Mouse (Mus musculus): Measurements from ENCODE around the gene Parvb.

The Parvb gene

DNA sequence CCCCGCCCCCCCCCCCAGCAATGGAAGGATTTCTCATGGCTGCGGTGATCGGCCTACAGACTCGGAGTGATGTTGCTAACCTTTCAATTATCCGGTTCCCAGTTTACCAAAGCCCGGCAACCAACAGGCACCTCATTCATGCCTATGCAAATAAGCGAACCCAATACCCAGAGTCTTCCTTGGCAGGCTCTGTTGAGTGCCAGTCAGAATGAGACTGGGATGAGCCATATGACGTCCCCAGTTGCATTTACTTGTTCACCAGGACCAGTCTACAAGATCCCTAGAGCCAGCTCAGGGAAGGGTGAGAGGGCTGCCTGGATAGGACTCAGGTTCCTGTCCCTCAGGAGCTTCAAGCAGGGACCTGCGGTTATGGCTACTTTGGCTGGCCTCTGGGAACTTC is 62.5 kb downstream of the Parvb start:
- DNase-seq (ENCODE audit: low spot score) = no peak

DNA sequence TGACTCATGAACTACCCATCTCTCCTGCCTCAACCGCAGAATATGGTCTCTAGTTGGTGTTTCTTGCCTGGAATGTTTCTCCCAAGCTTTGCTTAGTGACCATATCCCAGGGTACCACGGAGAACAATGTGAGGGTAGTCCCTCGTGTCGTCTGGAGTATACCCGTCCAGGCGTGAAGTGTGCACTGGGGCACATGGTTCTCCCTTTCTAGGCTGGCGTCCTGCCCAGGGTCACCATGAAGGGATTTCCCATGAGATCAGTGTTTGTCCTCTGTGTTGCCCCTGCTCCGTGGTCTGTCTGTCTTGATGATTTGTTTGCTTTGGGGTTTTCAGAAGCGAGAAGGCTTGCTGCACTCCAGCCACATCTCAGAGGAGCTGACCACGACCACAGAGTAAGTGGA is 63.4 kb downstream of the Parvb start:
- no peak for DNase-seq (ENCODE audit: low spot score)

GRCm38 (mm10) chr15:84297454-84297853 is 65.6 kb downstream of the Parvb start:
- DNase-seq (ENCODE audit: low spot score) = no peak

- no peak for DNase-seq (ENCODE audit: low spot score)
Observed at GRCm38 (mm10) chr15:84298804-84299370, 67.0 kb downstream of the Parvb start.

DNA sequence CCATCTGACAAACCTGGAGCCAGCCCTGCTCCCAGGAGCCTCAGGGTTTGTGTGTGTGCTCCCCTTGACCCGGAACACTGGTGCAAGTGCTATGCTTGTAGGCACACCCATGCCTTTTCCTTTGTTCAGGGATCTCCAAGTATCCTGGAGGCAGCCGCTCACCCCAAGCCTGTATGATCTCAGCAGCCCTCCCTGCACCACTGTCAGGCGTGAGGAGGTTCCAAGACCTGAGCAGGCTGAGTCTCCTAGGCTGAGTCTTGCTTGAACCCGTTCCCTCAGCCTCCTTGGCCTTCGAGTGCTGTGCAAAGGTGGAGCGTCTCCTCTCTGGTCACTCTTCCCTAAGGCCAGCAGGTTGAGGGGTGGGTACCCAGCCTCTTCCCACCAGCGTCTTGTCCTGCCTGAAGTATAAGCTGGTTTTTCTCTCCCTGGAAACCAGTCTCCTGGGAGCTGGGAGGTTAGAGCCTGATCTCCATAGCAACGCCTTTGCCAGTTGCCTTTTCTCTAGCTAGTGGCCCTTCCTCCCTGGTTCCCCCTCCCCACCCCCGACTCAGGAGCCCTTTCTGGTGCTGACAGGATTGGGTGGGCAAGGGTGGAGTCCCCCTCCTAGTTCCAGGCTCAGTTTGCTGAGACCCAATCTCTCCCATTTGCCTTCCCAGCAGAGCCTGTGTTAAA is 68.0 kb downstream of the Parvb start:
- DNase-seq (ENCODE audit: low spot score) = no peak

GRCm38 (mm10) chr15:84300591-84300990 is 68.7 kb downstream of the Parvb start:
- DNase-seq (ENCODE audit: low spot score) = no peak

GRCm38 (mm10) chr15:84301026-84301425 is 69.2 kb downstream of the Parvb start:
- DNase-seq (ENCODE audit: low spot score) = peak; percentile 71

- DNase-seq (ENCODE audit: low spot score) = no peak
Observed at GRCm38 (mm10) chr15:84301641-84302420, 70.0 kb downstream of the Parvb start.

DNA sequence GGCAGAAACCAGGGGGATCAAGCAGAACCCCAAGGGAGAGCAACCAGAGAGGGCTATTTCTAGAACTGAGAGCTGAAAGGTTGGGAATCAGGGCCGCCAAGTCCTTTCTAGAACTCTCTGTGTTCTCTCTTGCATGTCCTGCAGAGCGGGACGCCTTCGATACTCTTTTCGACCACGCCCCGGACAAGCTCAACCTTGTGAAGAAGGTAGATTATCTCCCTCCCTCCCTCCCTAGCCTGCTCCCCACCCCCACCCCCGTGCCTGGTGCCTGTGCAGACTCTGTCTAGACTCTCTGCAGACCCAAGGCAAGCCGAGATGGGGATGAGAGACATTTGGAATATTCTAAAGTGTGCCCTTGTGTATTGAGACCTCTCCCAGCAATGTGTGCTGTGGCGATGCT is 71.4 kb downstream of the Parvb start:
- no peak for DNase-seq (ENCODE audit: low spot score)

DNA sequence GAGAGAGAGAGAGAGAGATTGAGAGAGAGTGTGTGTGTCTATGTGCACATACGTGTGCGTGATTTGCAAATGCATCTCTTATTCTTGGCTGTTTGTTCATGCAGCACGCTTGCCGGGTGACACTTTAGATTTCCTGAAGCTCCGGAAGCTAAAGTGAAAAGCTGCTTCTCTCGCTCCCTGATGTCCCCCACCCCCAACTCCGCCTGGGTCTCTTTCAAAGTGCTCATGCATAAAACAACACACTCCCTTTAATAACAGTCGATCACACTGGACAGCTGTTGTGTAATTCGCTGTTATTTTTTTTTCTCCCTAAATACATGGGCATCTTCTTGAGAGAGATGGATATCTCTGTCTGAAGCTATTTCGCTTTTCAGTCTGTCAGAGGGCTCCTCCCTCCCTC is 73.5 kb downstream of the Parvb start:
- no peak for DNase-seq (ENCODE audit: low spot score)

- no peak for DNase-seq (ENCODE audit: low spot score)
Observed at GRCm38 (mm10) chr15:84310271-84310670, 78.4 kb downstream of the Parvb start.

- no peak for DNase-seq (ENCODE audit: low spot score)
Observed at GRCm38 (mm10) chr15:84311295-84312085, 79.6 kb downstream of the Parvb start.

DNA sequence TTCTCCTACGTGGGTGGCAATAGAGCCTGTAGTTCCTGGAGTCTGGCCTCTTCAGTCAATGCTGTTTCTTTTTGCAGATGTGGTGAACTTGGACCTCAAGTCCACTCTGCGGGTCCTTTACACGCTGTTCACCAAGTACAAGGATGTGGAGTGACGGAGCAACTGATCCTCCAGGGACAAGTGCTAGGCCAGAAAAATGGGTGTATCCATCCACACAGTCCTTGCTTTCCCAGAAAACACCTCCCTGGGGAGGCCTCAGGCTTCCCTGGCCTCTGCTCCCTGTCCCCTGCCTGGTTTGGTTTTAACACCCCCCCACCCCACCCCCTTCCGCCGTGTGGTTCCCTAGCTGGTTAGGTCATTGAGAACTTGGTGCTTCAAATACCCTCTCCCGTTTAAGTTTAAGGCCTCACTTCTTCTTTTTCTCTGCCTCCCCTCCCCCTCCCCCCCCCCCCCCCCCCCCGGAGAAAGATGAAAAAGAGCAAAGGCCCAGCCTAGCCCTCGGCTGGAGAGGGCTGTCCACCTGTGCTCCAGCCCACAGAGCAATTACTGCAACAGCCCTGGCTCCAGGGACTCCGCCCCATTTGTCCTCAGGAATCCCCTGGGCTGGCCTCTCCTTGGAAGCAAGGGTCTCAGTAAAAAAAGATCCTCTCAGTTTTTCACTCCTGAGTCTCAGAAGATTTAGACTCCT is 81.2 kb downstream of the Parvb start:
- no peak for DNase-seq (ENCODE audit: low spot score)

DNA sequence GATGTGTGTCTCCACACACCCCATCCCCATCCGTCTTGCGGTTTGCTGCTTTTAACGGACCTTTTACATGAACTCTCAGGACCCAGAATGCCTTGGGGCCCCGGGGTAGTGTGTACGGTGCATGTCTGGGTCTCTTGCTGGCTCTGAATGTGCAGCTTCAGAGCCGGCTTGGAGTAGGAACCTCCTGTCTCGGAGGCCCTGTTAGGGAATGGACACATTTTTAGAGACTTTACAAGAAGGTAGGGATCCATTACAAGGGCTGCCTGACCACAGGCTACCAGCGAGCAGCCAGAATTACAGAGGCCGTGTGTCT is 81.7 kb downstream of the Parvb start:
- DNase-seq (ENCODE audit: low spot score) = no peak

DNA sequence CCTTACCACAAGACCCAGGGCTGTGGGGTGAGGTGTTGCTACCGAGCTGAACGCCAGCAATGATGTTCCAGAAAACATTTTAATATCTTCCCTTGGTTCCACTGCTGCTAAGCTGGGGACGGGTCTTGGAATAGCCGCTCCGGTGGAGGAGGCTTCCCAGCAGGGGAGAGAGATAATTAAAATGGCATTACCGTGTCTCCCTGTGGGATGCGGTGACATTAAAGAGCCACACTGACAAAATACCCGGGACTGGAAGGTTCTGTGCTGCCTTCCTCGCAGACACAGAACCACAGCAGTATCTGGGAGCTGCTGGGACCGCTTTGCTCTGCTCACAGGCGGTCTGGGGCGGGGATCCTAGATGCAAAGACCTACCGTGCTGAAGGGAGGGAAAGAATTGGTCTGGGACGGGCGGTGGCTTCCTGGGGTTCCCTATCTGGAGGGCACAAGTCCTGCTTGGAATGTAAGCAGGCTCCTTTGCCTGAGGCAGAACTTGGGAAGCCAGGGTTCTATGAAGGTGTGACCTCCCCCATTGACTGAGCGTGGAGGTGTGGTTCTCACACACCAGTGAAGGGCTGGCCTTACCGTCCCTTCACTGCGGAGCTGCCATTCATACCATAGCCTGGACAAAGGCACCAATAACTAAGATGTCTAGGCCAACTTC is 82.7 kb downstream of the Parvb start:
- no peak for DNase-seq (ENCODE audit: low spot score)

GRCm38 (mm10) chr15:84315276-84316046 is 83.6 kb downstream of the Parvb start:
- no peak for DNase-seq (ENCODE audit: low spot score)

DNA sequence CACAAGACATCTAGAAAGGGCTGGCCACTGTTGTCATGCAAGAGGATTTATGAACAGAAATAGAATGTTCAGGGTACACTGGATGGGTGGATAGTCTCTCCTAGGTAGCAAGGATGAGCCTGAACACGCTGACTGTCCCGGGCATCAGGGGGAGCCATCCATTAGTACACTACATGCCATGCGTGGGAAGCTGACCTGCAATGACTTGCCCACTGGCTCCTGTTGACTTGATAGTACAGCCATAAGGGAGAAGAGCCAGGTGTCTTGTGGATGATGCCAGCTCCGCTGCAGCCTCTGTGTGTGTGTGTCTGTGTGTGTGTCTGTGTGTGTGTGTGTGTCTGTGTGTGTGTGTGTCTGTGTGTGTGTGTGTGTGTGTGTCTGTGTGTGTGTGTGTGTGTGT is 87.5 kb downstream of the Parvb start:
- no peak for DNase-seq (ENCODE audit: low spot score)

GRCm38 (mm10) chr15:84321544-84322174 is 89.8 kb downstream of the Parvb start:
- DNase-seq (ENCODE audit: low spot score) = no peak

- DNase-seq (ENCODE audit: low spot score) = no peak
Observed at GRCm38 (mm10) chr15:84323966-84324869, 92.4 kb downstream of the Parvb start, which contains the start of gene Parvg. TSS of gene Parvg (plus strand) at chr15:84324026.
